Mouse (Mus musculus): ENCODE data around the gene Snx30.

GRCm38 (mm10) chr4:59824860-59825259, 19.2 kb downstream of the Snx30 start:
- TF ChIP-seq POLR2A (IDR thresholded peaks at IDR 0.05; ENCODE audit: borderline replicate concordance, insufficient read depth, low read length) (no peak), CTCF (IDR thresholded peaks at IDR 0.05; ENCODE audit: borderline replicate concordance, insufficient read depth, low read depth, low read length) (no peak)

Data from cerebellum, adult 2 months (tissue).